Mouse (Mus musculus) limb, embryonic 11.5 days (tissue): Measurements from ENCODE around the gene Prdm1. TPM values are rescaled to one million over a fixed set of nuclear protein-coding genes. Genes with fewer than 3 reads are reported as not detected.
A peak's percentile ranks its signal among the peaks of the same experiment; 100 is the strongest.

Experiments used
- ATAC-seq: fragments of 200-750 bp; cut with Nextera tagmentation; 2 replicates; pipeline ENCODE4 v1.8.0; 2017; ENCODE audit warnings: low read depth; ENCODE audit not compliant: insufficient number of reproducible peaks, low FRiP score, low TSS enrichment
- DNase-seq: peaks from one replicate; pipeline ENCODE4 v3.0.0-alpha.2; 2015; ENCODE audit warnings: low spot score
- H3K27ac ChIP-seq: fragments of 300-500 bp; sonication (generic); replicated peaks from 2 replicates; pipeline ENCODE4 v1.5.1; 2014; ENCODE audit warnings: low read depth, mild to moderate bottlenecking, low read length
- H3K27me3 ChIP-seq: fragments of 300-500 bp; sonication (generic); 2 replicates; pipeline ENCODE4 v1.6.1; 2014; ENCODE audit warnings: mild to moderate bottlenecking, low read length, mixed read lengths; ENCODE audit not compliant: control insufficient read depth, insufficient read depth
- H3K36me3 ChIP-seq: fragments of 300-500 bp; sonication (generic); 2 replicates; pipeline ENCODE4 v1.6.1; 2014; ENCODE audit warnings: mild to moderate bottlenecking, low read length, moderate library complexity, mixed read lengths; ENCODE audit not compliant: control insufficient read depth, insufficient read depth
- H3K4me1 ChIP-seq: fragments of 300-500 bp; sonication (generic); 2 replicates; pipeline ENCODE4 v1.6.1; 2014; ENCODE audit warnings: low read length, mixed read lengths; ENCODE audit not compliant: control insufficient read depth, insufficient read depth
- H3K4me2 ChIP-seq: fragments of 300-500 bp; sonication (generic); 2 replicates; pipeline ENCODE4 v1.6.1; 2014; ENCODE audit warnings: low read depth, mild to moderate bottlenecking, moderate library complexity; ENCODE audit not compliant: severe bottlenecking
- H3K4me3 ChIP-seq: fragments of 300-500 bp; sonication (generic); 2 replicates; pipeline ENCODE4 v1.5.1; 2014; ENCODE audit warnings: low read depth, low read length
- H3K9ac ChIP-seq: fragments of 300-500 bp; sonication (generic); 2 replicates; pipeline ENCODE4 v1.6.1; 2014; ENCODE audit warnings: mild to moderate bottlenecking, low read length
- H3K9me3 ChIP-seq: fragments of 300-500 bp; sonication (generic); 2 replicates; pipeline ENCODE4 v1.6.1; 2016; ENCODE audit warnings: low read length; ENCODE audit not compliant: control insufficient read depth
- WGBS: fragments of 180-500 bp; shearing (Covaris S2); extraction: QIAGEN DNeasy Blood & Tissue Kit; methylation state at CpG from one replicate; pipeline ENCODE4 v1.1.7; 2014; 5-methylcytosine and 5-hydroxymethylcytosine counted together
- polyA plus RNA-seq: library from polyadenylated mRNA; unstranded; fragments of >200 nt; fragmentation: Nextera tagmentation; extraction: Ambion mirVana; gene quantifications from 2 replicates; pipeline ENCODE4 v1.2.1, GENCODE M21; 2014

Prdm1 gene
- polyA plus RNA-seq, 1 experiment from 2014 or later = 3.6 TPM

GRCm38 (mm10) chr10:44465618-44466017, 62.7 kb downstream of the Prdm1 start:
- 0 out of 2 replicates have a peak, but pooled peaks cover 2% of the 10 kb centered on the region for H3K27me3 ChIP-seq
- H3K4me3 ChIP-seq = no peak overlapping the region
- 25% methylated on average over 8 of the region's 8 CpGs for WGBS
- no peaks in the 10 kb centered on the region for H3K4me1 ChIP-seq
- H3K36me3 ChIP-seq = no peaks in the 10 kb centered on the region
- H3K9me3 ChIP-seq = no peaks in the 10 kb centered on the region
- no peak overlapping the region for H3K27ac ChIP-seq
- H3K4me2 ChIP-seq = no peak overlapping the region
- H3K9ac ChIP-seq = no peak overlapping the region
- no peak for ATAC-seq
- no peak for DNase-seq

GRCm38 (mm10) chr10:44464563-44464962, 63.7 kb downstream of the Prdm1 start:
- Histone ChIP-seq H3K4me2 (no peak overlapping the region), H3K4me1 (no peaks in the 10 kb centered on the region), H3K27me3 (0 out of 2 replicates have a peak, but pooled peaks cover 2% of the 10 kb centered on the region), H3K9ac (no peak overlapping the region), H3K4me3 (no peak overlapping the region), H3K27ac (no peak overlapping the region), H3K36me3 (no peaks in the 10 kb centered on the region), H3K9me3 (no peaks in the 10 kb centered on the region)
- ATAC-seq = no peak
- no peak for DNase-seq
- WGBS = 77% methylated on average over 5 of the region's 5 CpGs

GRCm38 (mm10) chr10:44463856-44464255, 64.4 kb downstream of the Prdm1 start:
- DNase-seq = no peak
- Histone ChIP-seq H3K9ac (no peak overlapping the region), H3K27me3 (0 out of 2 replicates have a peak, but pooled peaks cover 2% of the 10 kb centered on the region)

GRCm38 (mm10) chr10:44462351-44462750, 66.0 kb downstream of the Prdm1 start:
- no peaks in the 10 kb centered on the region for H3K4me1 ChIP-seq
- ATAC-seq = no peak
- H3K9me3 ChIP-seq = no peaks in the 10 kb centered on the region
- no peaks in the 10 kb centered on the region for H3K36me3 ChIP-seq
- H3K4me3 ChIP-seq = no peak overlapping the region
- H3K27me3 ChIP-seq = peaks cover 2% of the 10 kb centered on the region; the same call in 1 of the 2 replicates
- H3K9ac ChIP-seq = no peak overlapping the region
- DNase-seq = no peak
- no peak overlapping the region for H3K4me2 ChIP-seq
- 90% methylated on average over 8 of the region's 8 CpGs for whole genome bisulfite sequencing
- H3K27ac ChIP-seq = no peak overlapping the region

More at GRCm38 (mm10) chr10:44463856-44464255, 64.4 kb downstream of the Prdm1 start:
- H3K9me3 ChIP-seq = no peaks in the 10 kb centered on the region
- H3K4me1 ChIP-seq = no peaks in the 10 kb centered on the region
- no peak overlapping the region for H3K4me2 ChIP-seq
- H3K27ac ChIP-seq = no peak overlapping the region
- WGBS = 85% methylated on average over 4 of the region's 4 CpGs
- H3K36me3 ChIP-seq = no peaks in the 10 kb centered on the region
- no peak overlapping the region for H3K4me3 ChIP-seq
- ATAC-seq = no peak

GRCm38 (mm10) chr10:44461063-44461462, 67.2 kb downstream of the Prdm1 start:
- no peaks in the 10 kb centered on the region for H3K4me1 ChIP-seq
- no peaks in the 10 kb centered on the region for H3K9me3 ChIP-seq
- no peak overlapping the region for H3K27ac ChIP-seq
- DNase-seq = no peak
- H3K4me3 ChIP-seq = no peak overlapping the region
- H3K9ac ChIP-seq = no peak overlapping the region
- WGBS = 81% methylated on average over 6 of the region's 6 CpGs
- ATAC-seq = no peak
- H3K4me2 ChIP-seq = no peak overlapping the region
- no peaks in the 10 kb centered on the region for H3K36me3 ChIP-seq
- peaks cover 2% of the 10 kb centered on the region; the same call in 1 of the 2 replicates for H3K27me3 ChIP-seq

GRCm38 (mm10) chr10:44460095-44460810, 68.0 kb downstream of the Prdm1 start:
- H3K4me1 ChIP-seq = no peaks in the 10 kb centered on the region
- ATAC-seq = 0 out of 2 replicates have a peak, but pooled peaks have one; percentile 14
- no peak overlapping the region for H3K9ac ChIP-seq

GRCm38 (mm10) chr10:44459321-44460000, 68.8 kb downstream of the Prdm1 start:
- H3K9ac ChIP-seq = no peak overlapping the region
- no peaks in the 10 kb centered on the region for H3K4me1 ChIP-seq
- WGBS = 8% methylated on average over 11 of the region's 11 CpGs
- H3K36me3 ChIP-seq = no peaks in the 10 kb centered on the region
- ATAC-seq (0 out of 2 replicates have a peak, but pooled peaks have one; percentile 28), DNase-seq (no peak)
- no peak overlapping the region for H3K27ac ChIP-seq
- peak overlapping the region; percentile 56 for H3K4me3 ChIP-seq
- H3K4me2 ChIP-seq = peak overlapping the region; percentile 92
- H3K9me3 ChIP-seq = no peaks in the 10 kb centered on the region
- no peaks in the 10 kb centered on the region; the same call in 1 of the 2 replicates for H3K27me3 ChIP-seq

More at GRCm38 (mm10) chr10:44460095-44460810, 68.0 kb downstream of the Prdm1 start:
- H3K27me3 ChIP-seq = peaks cover 2% of the 10 kb centered on the region; the same call in 1 of the 2 replicates
- no peak overlapping the region for H3K4me3 ChIP-seq
- peak; percentile 77 for DNase-seq
- H3K9me3 ChIP-seq = no peaks in the 10 kb centered on the region
- no peak overlapping the region for H3K4me2 ChIP-seq
- 13% methylated on average over 6 of the region's 6 CpGs for WGBS
- H3K27ac ChIP-seq = no peak overlapping the region
- H3K36me3 ChIP-seq = no peaks in the 10 kb centered on the region

GRCm38 (mm10) chr10:44458534-44459315, 69.6 kb downstream of the Prdm1 start:
- H3K27ac ChIP-seq = no peak overlapping the region
- DNase-seq = peak; percentile 71
- peak overlapping the region; percentile 56 for H3K4me3 ChIP-seq
- peak overlapping the region; percentile 61 for H3K9ac ChIP-seq
- no peaks in the 10 kb centered on the region for H3K4me1 ChIP-seq
- under 1% methylated on average over 54 of the region's 54 CpGs for whole genome bisulfite sequencing
- H3K36me3 ChIP-seq = no peaks in the 10 kb centered on the region
- H3K9me3 ChIP-seq = no peaks in the 10 kb centered on the region
- peak overlapping the region; percentile 92 for H3K4me2 ChIP-seq
- peak; percentile 74 for ATAC-seq
- no peaks in the 10 kb centered on the region; the same call in 1 of the 2 replicates for H3K27me3 ChIP-seq
